Mouse (Mus musculus): Measurements from ENCODE around the gene Rsg1. TPM values are rescaled to one million over a fixed set of nuclear protein-coding genes. Genes with fewer than 3 reads are reported as not detected.
A peak's percentile ranks its signal among the peaks of the same experiment; 100 is the strongest.

Gene Rsg1
- polyA plus RNA-seq, 1 experiment, result 2.9 TPM

DNA sequence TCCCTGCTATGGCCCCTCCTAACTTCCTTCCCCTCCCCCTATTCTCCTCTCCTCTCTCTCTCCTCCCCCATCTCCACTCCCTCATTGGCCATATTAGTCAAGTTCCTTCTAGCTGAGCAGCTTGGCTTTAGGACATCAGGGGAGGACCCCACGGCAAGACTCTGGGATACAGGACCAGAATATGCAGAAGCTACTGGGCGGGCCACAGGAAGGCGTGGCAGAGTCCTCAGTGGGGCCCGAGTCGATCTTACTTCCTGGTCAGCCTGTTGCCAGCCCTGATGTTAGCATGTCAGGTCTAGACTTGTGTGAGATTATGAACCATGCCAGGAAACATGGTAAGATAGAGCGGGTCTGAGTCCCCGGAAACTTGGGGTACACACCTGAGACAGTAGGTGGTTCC lies 14.9 kb downstream of the Rsg1 start:
- H3K4me1 ChIP-seq (ENCODE audit: control insufficient read depth, insufficient read depth, low read length), result no peaks in the 10 kb centered on the region
- H3K4me3 ChIP-seq (ENCODE audit: control insufficient read depth, low read depth, low read length), result no peak overlapping the region
- no peaks in the 10 kb centered on the region for H3K27me3 ChIP-seq (ENCODE audit: control insufficient read depth, insufficient read depth, low read length)
- TF ChIP-seq POLR2A (IDR thresholded peaks at IDR 0.05; ENCODE audit: control insufficient read depth, low read depth, low read length) (no peak), CTCF (IDR thresholded peaks at IDR 0.05; ENCODE audit: control insufficient read depth, insufficient read depth, insufficient replicate concordance, low read depth, low read length) (no peak)
- H3K27ac ChIP-seq (ENCODE audit: control insufficient read depth, insufficient read depth, low read depth, low read length), result no peak overlapping the region
- no peaks in the 10 kb centered on the region for H3K36me3 ChIP-seq (ENCODE audit: control insufficient read depth, insufficient read depth, low read length)

DNA sequence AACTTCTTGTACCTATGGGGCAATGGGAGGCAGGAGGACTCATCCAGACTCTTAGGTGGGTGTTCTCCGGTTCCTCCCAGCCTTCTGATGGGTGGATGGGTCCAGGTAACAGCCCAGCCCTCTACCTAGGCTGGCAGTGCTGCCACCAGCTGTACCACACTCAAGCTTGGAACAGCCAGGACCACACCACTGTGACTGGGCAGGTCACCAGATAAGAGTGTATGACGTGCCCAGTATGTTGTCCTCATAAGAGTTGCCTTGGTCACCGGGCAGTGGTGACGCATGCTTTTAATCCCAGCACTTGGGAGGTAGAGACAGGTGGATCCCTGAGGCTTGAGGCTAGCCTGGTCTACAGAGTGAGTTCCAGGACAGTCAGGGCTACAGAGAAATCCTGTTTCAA lies 19.4 kb downstream of the Rsg1 start:
- Histone ChIP-seq H3K4me1 (ENCODE audit: control insufficient read depth, insufficient read depth, low read length) (no peaks in the 10 kb centered on the region), H3K4me3 (ENCODE audit: control insufficient read depth, low read depth, low read length) (peak overlapping the region; percentile 27; the same call in 1 of the 2 replicates), H3K27me3 (ENCODE audit: control insufficient read depth, insufficient read depth, low read length) (no peaks in the 10 kb centered on the region), H3K36me3 (ENCODE audit: control insufficient read depth, insufficient read depth, low read length) (no peaks in the 10 kb centered on the region), H3K27ac (ENCODE audit: control insufficient read depth, insufficient read depth, low read depth, low read length) (no peak overlapping the region)
- no peak for TF ChIP-seq POLR2A (IDR thresholded peaks at IDR 0.05; ENCODE audit: control insufficient read depth, low read depth, low read length)
- no peak for TF ChIP-seq CTCF (IDR thresholded peaks at IDR 0.05; ENCODE audit: control insufficient read depth, insufficient read depth, insufficient replicate concordance, low read depth, low read length)

DNA sequence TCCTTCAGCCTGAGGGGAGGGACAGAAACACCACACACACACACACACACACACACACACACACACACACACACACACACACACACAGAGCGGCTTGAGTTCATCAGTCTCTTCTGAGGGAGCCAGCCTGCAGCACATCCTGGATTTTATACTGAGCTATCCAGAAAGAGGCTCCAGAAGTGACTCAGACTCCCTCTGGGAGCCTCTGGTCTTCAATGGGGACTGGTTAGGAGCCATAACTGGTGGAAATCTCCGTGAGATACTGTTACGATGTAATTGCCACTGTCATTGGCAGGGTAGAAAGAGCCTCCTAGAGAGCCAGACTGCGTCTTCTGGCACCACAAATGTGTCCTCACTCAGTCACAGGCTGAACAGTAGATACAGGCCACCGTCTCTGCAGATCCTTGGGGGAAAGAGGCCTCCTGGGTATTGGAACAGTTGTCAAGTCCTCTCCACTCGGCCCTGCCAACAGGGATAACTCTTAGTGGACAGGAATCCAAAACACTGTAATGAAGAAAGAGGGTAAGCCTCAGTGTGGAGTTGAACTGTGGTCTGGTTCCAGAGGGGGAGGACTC lies 21.9 kb downstream of the Rsg1 start:
- H3K4me1 ChIP-seq (ENCODE audit: control insufficient read depth, insufficient read depth, low read length), result peaks cover 10% of the 10 kb centered on the region
- peaks cover 2% of the 10 kb centered on the region for H3K27me3 ChIP-seq (ENCODE audit: control insufficient read depth, insufficient read depth, low read length)
- TF ChIP-seq CTCF (IDR thresholded peaks at IDR 0.05; ENCODE audit: control insufficient read depth, insufficient read depth, insufficient replicate concordance, low read depth, low read length), result no peak
- TF ChIP-seq POLR2A (IDR thresholded peaks at IDR 0.05; ENCODE audit: control insufficient read depth, low read depth, low read length), result no peak
- H3K36me3 ChIP-seq (ENCODE audit: control insufficient read depth, insufficient read depth, low read length), result no peaks in the 10 kb centered on the region
- H3K27ac ChIP-seq (ENCODE audit: control insufficient read depth, insufficient read depth, low read depth, low read length), result no peak overlapping the region
- H3K4me3 ChIP-seq (ENCODE audit: control insufficient read depth, low read depth, low read length), result peak overlapping the region; percentile 59

DNA sequence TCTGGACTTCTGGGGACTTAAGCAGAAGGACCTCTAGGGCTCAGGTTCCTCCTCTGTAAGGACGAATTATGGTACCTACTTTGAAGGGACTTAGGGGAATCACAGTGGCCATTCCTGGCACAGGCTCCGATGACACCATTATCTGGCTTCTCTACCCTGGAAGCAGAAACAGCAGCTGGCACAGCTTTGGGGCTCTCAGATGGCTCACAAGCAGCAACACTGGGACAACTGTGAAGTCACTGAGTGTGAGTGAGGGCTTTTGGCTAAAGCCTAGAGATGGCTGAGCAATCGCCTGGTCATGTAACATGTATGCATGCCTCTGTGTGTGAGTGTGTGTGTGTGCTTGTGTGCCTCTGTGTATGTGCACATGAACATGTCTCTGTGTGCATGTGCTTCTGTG lies 23.1 kb downstream of the Rsg1 start:
- Histone ChIP-seq H3K27ac (ENCODE audit: control insufficient read depth, insufficient read depth, low read depth, low read length) (no peak overlapping the region), H3K27me3 (ENCODE audit: control insufficient read depth, insufficient read depth, low read length) (peaks cover 2% of the 10 kb centered on the region), H3K4me3 (ENCODE audit: control insufficient read depth, low read depth, low read length) (no peak overlapping the region), H3K4me1 (ENCODE audit: control insufficient read depth, insufficient read depth, low read length) (peaks cover 14% of the 10 kb centered on the region), H3K36me3 (ENCODE audit: control insufficient read depth, insufficient read depth, low read length) (no peaks in the 10 kb centered on the region)
- TF ChIP-seq POLR2A (IDR thresholded peaks at IDR 0.05; ENCODE audit: control insufficient read depth, low read depth, low read length), result no peak
- no peak for TF ChIP-seq CTCF (IDR thresholded peaks at IDR 0.05; ENCODE audit: control insufficient read depth, insufficient read depth, insufficient replicate concordance, low read depth, low read length)

DNA sequence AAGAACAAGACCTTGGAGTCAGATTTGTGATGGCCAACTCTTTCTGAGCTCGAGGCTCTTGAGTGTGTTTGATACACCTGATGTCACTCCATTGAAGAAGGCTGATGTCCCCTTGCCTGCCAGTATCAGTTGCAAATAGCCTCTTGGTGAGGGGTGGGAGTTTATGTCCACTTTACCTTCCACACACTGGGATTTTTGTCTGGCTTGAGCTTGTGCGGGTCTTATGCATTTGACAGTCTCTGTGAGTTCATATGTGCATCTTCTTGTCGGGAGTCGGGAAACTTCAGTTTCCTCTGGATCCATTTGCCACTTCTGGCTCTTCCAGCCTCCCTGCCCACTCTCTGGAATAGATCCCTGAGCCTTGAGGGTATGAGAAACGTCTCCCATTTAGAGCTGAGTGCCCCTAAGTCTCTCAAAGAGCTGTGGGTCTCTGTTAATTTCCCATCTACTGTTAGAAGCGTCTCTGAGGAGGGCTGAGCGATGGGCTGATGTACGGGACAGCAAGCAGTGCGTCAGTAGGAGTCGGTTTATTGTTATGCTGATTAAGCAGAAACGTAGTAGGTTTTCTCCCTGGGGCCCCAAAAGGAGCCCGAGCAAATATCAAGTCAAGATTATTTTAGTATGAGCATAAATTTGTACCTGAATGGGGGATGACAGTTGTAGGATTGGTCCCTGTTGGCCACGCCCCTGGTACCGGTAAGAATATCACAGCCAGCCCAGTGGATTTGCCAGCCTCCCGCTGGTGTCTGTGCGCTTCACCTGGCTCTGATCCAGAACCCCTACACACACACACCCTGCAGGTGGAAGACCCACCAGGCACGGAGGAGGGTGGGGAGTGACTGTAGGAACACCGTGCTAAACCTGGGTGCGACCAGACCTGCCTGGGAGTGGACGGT lies 25.0 kb downstream of the Rsg1 start:
- peak overlapping the region; percentile 56 for H3K4me3 ChIP-seq (ENCODE audit: control insufficient read depth, low read depth, low read length)
- no peaks in the 10 kb centered on the region for H3K36me3 ChIP-seq (ENCODE audit: control insufficient read depth, insufficient read depth, low read length)
- H3K27ac ChIP-seq (ENCODE audit: control insufficient read depth, insufficient read depth, low read depth, low read length), result no peak overlapping the region; the same call in 1 of the 2 replicates
- no peak for TF ChIP-seq POLR2A (IDR thresholded peaks at IDR 0.05; ENCODE audit: control insufficient read depth, low read depth, low read length)
- peaks cover 2% of the 10 kb centered on the region for H3K27me3 ChIP-seq (ENCODE audit: control insufficient read depth, insufficient read depth, low read length)
- H3K4me1 ChIP-seq (ENCODE audit: control insufficient read depth, insufficient read depth, low read length), result peaks cover 14% of the 10 kb centered on the region

DNA sequence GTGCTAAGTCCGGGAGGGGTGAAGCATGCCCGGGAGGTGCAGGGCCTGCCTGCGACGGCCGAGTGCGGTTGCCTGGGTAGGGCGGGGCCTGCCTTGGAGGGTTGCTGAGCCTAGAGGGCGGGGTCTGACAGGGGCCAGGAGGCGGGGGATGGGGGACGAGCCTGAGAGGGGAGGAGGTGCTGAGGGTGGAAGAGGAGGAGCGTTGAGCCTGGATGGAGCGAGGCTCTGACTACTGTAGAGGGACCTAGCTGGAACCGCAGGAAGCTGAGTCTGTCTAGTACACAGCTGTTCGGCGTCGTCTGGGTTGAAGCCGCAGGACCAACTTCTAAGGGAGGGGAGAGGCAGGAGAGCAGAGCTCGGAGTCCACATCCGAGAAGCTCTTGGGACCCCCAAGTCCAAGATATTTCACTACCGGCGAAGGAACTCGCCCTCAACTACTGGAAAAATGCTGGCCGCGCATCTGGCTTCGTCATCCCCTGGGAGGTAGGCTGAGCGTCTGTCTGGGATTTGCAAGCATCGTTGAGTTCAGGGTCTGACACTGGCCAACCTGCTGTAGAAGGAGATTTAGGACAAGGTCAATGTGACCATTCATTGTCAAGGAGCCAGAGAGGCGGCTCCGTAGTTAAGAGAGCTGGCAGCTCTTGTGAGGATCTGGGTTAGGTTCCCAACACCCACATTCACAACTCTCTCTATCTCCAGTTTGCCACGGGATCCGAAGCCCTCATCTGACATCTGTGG lies 25.8 kb downstream of the Rsg1 start, which contains the start of gene Arhgef19:
Gene Arhgef19 (plus strand): TSS at position 112 of the 738 bp plus-strand sequence.
- no peaks in the 10 kb centered on the region for H3K36me3 ChIP-seq (ENCODE audit: control insufficient read depth, insufficient read depth, low read length)
- H3K4me1 ChIP-seq (ENCODE audit: control insufficient read depth, insufficient read depth, low read length), result peaks cover 14% of the 10 kb centered on the region
- no peak within 1 kb of the TSS; the same call in 1 of the 2 replicates for H3K27ac ChIP-seq (ENCODE audit: control insufficient read depth, insufficient read depth, low read depth, low read length)
- H3K27me3 ChIP-seq (ENCODE audit: control insufficient read depth, insufficient read depth, low read length), result peaks cover 2% of the 10 kb centered on the region
- peak within 1 kb of the TSS; percentile 56 for H3K4me3 ChIP-seq (ENCODE audit: control insufficient read depth, low read depth, low read length)
- no peak for TF ChIP-seq POLR2A (IDR thresholded peaks at IDR 0.05; ENCODE audit: control insufficient read depth, low read depth, low read length)
- no peak for TF ChIP-seq CTCF (IDR thresholded peaks at IDR 0.05; ENCODE audit: control insufficient read depth, insufficient read depth, insufficient replicate concordance, low read depth, low read length)

DNA sequence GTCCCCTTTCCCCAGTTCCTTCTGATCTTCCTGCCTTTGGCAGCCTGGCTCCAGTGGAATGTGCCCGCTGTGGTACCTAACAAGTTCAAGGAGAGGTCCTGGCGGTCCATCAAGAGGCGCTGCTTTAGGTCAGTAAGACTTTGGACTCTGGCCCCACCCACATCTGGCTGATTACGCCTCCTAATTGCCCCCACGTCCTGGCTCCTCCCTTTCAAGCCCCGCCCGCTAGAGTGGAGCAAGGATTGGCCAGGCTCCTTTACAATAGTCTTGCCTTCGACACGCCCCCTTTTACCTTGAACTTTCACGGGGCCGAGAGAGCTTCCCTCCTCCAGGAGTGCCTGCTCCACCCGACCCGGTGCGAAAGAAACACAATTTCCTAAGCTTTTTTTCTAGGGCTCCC lies 26.9 kb downstream of the Rsg1 start:
- H3K27me3 ChIP-seq (ENCODE audit: control insufficient read depth, insufficient read depth, low read length), result peaks cover 2% of the 10 kb centered on the region
- TF ChIP-seq POLR2A (IDR thresholded peaks at IDR 0.05; ENCODE audit: control insufficient read depth, low read depth, low read length) (no peak), CTCF (IDR thresholded peaks at IDR 0.05; ENCODE audit: control insufficient read depth, insufficient read depth, insufficient replicate concordance, low read depth, low read length) (no peak)
- no peak overlapping the region for H3K4me3 ChIP-seq (ENCODE audit: control insufficient read depth, low read depth, low read length)
- H3K36me3 ChIP-seq (ENCODE audit: control insufficient read depth, insufficient read depth, low read length), result no peaks in the 10 kb centered on the region
- peaks cover 14% of the 10 kb centered on the region for H3K4me1 ChIP-seq (ENCODE audit: control insufficient read depth, insufficient read depth, low read length)
- H3K27ac ChIP-seq (ENCODE audit: control insufficient read depth, insufficient read depth, low read depth, low read length), result no peak overlapping the region
